Mouse (Mus musculus) retina, embryonic 14.5 days (tissue): Measurements from ENCODE around the gene Atp6v0d1.
A peak's percentile ranks its signal among the peaks of the same experiment; 100 is the strongest.
"Not testable (repeated sequence)": the region's sequence is repeated elsewhere in the genome, so short reads cannot be mapped to it uniquely, and the experiment has no call there.

ENCODE experiments used
- DNase-seq: peaks from one replicate; pipeline ENCODE4 v3.0.0-alpha.2; 2015; ENCODE audit warnings: low spot score

Atp6v0d1 gene

GRCm38 (mm10) chr8:105574741-105575140 is 8.9 kb upstream of the Atp6v0d1 start:
- DNase-seq = no peak

DNA sequence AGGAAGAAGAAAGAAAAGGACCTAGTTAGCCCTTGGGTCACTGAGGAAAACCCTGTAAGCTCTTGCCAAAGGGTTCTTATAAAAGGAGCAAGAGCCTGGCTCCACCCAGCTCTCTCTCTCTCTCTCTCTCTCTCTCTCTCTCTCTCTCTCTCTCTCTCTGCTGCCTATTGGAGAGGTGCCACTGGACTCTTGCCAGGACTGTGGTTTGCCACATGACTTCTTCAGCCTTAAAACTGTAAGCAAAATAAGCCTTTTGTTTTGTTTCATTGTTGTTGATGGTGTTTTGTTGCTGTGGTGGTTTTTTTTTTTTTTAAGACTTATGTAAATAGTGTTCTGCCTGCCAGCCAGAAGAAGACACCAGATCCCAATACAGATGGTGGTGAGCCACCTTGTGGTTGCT is 7.6 kb upstream of the Atp6v0d1 start:
- DNase-seq = no peak

DNA sequence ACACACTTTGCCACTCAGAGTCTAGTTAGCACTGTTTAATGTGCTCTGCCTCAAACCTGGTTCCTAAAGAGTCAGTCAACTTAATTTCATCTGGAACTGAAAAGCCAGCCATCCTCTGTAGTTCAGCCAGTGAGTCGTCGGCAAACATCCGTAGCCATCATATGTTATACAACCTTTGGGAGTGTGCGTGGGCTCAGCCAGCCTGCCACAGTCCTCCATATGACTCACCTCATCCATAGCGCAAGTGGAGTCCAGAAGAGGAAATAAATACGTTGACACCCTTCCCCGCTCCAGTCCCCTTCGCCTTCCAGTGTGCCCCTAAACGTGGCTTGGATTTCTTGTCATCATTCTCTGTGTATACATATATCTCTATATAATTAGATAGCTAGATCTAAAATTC is 6.0 kb upstream of the Atp6v0d1 start:
- no peak for DNase-seq

GRCm38 (mm10) chr8:105566703-105567595 is 1.1 kb upstream of the Atp6v0d1 start:
- DNase-seq = no peak

GRCm38 (mm10) chr8:105565401-105565881 is 406 bp downstream of the Atp6v0d1 start:
- DNase-seq = no peak

DNA sequence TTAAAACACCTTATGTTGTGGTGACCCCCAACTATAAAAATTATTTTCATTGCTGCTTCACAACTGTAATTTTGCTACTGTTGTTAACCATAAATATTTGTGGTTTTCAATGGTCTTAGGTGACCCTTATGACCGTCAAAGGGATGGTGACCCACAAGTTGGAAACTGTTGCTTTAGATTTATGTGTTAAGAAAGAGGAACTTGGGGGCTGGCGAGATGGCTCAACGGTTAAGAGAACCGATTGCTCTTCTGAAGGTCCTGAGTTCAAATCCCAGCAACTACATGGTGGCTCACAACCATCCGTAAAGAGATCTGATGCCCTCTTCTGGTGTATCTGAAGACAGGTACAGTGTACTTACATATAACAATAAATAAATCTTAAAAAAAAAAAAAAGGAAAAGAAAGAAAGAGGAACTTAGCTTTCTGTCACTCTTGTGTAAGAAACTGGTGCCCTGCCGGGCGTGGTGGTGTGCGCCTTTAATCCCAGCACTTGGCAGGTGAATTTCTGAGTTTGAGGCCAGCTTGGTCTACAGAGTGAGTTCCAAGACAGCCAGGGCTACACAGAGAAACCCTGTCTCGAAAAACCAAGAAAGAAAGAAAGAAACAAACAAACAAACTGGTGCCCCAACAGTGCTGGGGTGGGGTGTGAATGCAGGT is 1.1 kb downstream of the Atp6v0d1 start:
- not testable (repeated sequence) for DNase-seq

GRCm38 (mm10) chr8:105563871-105564270 is 2.0 kb downstream of the Atp6v0d1 start:
- DNase-seq = no peak

GRCm38 (mm10) chr8:105562863-105563262 is 3.0 kb downstream of the Atp6v0d1 start:
- no peak for DNase-seq

DNA sequence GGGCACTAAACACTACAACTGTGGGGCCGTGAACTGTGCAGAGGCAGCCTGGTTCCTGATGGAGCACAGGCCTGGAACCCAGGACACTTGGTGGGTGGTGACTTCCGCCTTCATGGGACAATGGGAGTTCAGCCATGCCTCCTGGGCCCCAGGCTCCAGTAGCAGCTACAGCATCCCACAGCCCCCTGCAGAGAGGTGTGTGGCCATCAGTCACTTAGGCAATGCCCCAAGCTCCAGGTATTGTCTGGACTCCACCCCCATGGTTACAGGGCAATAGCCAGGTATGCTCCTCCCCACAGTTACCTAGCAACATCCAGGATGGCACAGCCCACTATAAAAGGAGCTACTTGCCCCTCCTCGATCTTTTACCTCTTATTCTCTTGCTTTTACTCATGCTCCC is 10.6 kb downstream of the Atp6v0d1 start:
- no peak for DNase-seq

DNA sequence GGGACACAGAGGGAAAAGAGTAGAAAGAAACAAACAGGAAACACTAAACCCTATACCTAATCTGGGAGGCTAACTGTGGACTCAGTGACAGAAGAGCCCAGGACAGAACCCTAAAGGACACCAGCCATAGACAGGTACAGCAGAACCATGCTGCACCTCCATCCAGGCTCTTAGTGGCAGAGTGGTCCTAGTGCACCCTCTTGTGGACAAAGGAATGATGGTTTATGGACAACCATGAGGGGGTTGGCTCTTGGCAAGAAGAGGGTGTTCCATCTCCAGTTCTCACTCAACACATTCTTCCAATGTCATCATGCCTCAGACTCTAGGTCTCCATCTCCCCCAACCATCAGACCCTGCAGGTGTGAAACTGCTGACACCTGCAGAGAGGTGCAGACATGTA is 11.8 kb downstream of the Atp6v0d1 start:
- DNase-seq = peak; percentile 83

DNA sequence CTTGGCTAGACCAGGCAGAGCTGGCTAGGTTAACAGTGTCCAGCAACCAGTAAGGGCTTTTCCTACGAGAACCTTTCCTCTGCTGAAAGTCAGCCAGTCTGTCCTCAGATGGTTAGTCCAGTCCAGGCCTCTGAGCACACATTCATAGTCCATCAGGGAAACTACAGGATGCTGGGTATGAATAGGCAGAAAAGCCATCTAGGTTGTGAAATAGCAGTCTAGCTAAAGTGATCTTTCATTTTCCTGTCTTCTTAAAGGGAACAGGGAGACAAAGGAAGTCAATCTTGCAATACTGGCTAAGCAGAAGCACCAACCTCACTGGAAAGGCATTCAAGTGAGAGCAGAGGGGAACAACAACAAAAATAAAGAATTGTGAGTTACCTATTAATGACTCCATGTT is 13.0 kb downstream of the Atp6v0d1 start:
- no peak for DNase-seq

GRCm38 (mm10) chr8:105552032-105552431 is 13.8 kb downstream of the Atp6v0d1 start:
- no peak for DNase-seq

- DNase-seq = no peak
Measured at GRCm38 (mm10) chr8:105550083-105550482, 15.8 kb downstream of the Atp6v0d1 start.

- DNase-seq = no peak
Measured at GRCm38 (mm10) chr8:105549506-105549905, 16.3 kb downstream of the Atp6v0d1 start.

- DNase-seq = no peak
Measured at GRCm38 (mm10) chr8:105546384-105547350, 19.2 kb downstream of the Atp6v0d1 start.

DNA sequence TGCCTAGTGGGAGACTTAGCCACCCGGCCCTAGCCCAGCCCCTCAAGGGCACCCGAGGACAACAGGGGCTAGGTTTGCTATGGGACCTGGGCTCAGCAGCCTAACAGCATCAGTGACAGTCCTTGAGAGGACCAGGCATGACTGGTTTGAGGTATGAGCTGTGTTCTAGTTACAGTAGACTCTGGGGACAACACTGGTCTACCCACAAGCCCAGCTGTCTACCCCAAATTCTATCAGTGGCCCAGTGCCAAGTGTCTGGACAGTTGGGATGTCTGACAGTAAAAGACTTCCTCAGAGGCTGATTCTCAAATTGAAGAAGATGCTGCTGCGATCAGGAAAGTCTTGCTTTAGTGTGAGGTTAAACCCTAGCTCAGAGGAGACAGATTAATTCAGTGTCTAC is 20.6 kb downstream of the Atp6v0d1 start:
- no peak for DNase-seq

- no peak for DNase-seq
Measured at GRCm38 (mm10) chr8:105544544-105545205, 21.2 kb downstream of the Atp6v0d1 start.

- no peak for DNase-seq
Measured at GRCm38 (mm10) chr8:105543703-105544102, 22.1 kb downstream of the Atp6v0d1 start.

DNA sequence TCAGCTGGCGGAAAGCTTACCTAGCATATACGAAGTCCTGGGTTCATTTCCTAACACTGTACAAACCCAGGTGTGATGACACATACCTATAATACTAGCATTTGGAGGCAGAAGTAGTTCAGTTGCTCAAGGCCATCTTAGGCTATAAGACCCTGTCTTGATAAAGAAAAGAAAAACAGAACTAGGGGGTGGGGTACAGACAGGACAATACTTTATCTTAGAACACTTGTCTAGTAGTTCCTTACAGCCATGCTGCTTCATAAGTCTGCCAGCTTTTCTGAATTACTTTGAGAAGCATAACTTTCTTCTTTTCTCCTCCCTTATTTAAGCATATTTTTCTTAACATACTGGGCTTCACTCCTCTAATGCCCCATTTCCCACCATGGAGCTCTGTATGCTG is 23.0 kb downstream of the Atp6v0d1 start:
- no peak for DNase-seq

GRCm38 (mm10) chr8:105542032-105542656 is 23.7 kb downstream of the Atp6v0d1 start:
- DNase-seq = no peak

DNA sequence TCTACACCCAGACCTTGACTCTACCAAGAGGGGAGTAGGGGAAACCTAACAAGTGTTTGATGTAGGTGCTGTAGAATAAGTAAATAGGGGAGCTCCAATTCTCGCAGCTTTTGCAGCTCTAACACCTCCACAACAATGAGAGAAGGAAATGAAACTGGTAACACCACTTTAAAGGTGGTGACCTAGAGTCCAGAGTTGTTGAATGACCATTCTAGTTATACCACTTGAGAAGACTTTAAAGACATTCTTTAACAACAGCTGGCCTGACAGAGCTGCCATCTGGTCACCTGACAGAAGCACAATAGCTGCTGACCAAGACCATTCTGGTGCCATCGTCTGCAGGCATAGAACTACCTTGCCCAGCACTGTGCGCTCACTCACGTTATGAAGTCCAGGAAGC is 26.9 kb downstream of the Atp6v0d1 start:
- DNase-seq = no peak
